Mouse (Mus musculus): ENCODE results near the gene Plod3. TPM values are rescaled to one million over a fixed set of nuclear protein-coding genes. Genes with fewer than 3 reads are reported as not detected.
A peak's percentile ranks its signal among the peaks of the same experiment; 100 is the strongest.

The Plod3 gene
- polyA plus RNA-seq, 1 experiment from 2014 or later: 39.0 TPM

GRCm38 (mm10) chr5:136987934-136988271 lies 1.1 kb downstream of the Plod3 start, which contains the start of gene Znhit1:
TSS of gene Znhit1 (minus strand) at chr5:136988021.
- ATAC-seq (ENCODE audit: low FRiP score): no peak
- Histone ChIP-seq H3K9ac (replicated peaks) (peak within 1 kb of the TSS; percentile 90), H3K4me3 (replicated peaks) (peak within 1 kb of the TSS; percentile 73), H3K27me3 (replicated peaks) (no peaks in the 10 kb centered on the region), H3K36me3 (peaks cover 46% of the 10 kb centered on the region), H3K4me1 (peaks cover 31% of the 10 kb centered on the region), H3K4me2 (peak within 1 kb of the TSS; percentile 74), H3K9me3 (replicated peaks) (no peaks in the 10 kb centered on the region), H3K27ac (replicated peaks) (peak within 1 kb of the TSS; percentile 95)
- 4% methylated on average over 12 of the region's 12 CpGs for WGBS

DNA sequence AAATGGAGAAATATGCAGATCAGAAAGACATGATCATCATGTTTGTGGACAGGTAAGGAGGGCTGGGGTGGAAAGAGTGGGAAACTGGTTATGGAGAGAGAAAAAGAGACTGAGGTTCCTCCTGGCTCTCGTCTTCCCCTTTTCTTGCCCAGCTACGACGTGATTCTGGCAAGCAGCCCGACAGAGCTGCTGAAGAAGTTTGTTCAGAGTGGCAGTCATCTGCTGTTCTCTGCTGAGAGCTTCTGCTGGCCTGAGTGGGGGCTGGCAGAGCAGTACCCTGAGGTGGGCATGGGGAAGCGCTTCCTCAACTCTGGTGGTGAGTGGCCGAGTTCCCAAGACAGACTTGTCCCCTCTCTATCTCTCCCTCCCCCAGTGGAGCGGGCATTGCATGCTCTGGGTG lies 1.6 kb downstream of the Plod3 start:
- no peak for ATAC-seq (ENCODE audit: low FRiP score)
- H3K27me3 ChIP-seq (replicated peaks): no peaks in the 10 kb centered on the region
- peak overlapping the region; percentile 90 for H3K9ac ChIP-seq (replicated peaks)
- peak overlapping the region; percentile 74 for H3K4me2 ChIP-seq
- peak overlapping the region; percentile 95 for H3K27ac ChIP-seq (replicated peaks)
- 64% methylated on average over 7 of the region's 7 CpGs for WGBS
- H3K4me3 ChIP-seq (replicated peaks): peak overlapping the region; percentile 73
- peaks cover 31% of the 10 kb centered on the region for H3K4me1 ChIP-seq
- H3K9me3 ChIP-seq (replicated peaks): no peaks in the 10 kb centered on the region
- H3K36me3 ChIP-seq: peaks cover 51% of the 10 kb centered on the region

DNA sequence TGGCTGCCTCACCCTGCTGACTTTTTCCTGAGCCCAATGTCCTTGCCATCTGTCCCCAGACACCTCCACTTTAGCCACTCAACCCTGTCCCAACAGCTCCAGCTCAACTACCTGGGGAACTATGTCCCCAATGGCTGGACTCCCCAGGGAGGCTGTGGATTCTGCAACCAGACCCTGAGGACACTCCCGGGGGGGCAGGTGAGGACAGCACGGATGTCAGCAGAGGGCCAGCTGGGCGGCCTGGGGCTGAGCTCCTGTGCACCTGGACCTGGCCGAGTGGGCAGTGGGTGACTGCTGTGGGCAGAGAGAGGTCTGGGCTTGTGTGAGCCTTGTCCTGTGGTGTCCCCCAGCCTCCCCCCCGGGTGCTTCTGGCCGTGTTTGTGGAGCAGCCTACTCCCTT lies 3.0 kb downstream of the Plod3 start:
- H3K9ac ChIP-seq (replicated peaks): no peak overlapping the region
- peaks cover 29% of the 10 kb centered on the region for H3K4me1 ChIP-seq
- 94% methylated on average over 6 of the region's 6 CpGs for WGBS
- ATAC-seq (ENCODE audit: low FRiP score): no peak
- H3K27me3 ChIP-seq (replicated peaks): no peaks in the 10 kb centered on the region
- no peak overlapping the region for H3K4me2 ChIP-seq
- H3K27ac ChIP-seq (replicated peaks): no peak overlapping the region
- H3K4me3 ChIP-seq (replicated peaks): no peak overlapping the region
- peaks cover 60% of the 10 kb centered on the region for H3K36me3 ChIP-seq
- H3K9me3 ChIP-seq (replicated peaks): no peaks in the 10 kb centered on the region

DNA sequence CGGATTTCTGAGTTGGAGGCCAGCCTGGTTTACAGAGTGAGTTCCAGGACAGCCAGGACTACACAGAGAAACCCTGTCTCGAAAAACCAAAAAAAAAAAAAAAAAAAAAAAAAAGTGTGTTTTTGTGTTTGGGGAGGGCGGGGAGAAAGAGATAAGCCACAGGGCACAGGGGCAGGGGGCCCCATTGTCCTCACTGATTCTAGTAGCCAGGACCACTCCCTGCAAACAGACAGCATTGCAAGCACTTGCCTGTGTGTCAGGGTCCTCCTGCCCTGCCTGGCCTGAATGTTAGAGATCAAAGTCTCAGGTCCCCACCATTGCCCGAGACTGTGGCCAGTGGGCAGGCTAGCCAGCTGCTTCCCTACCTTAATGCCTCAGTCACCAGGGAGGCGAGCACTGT lies 12.6 kb downstream of the Plod3 start:
- H3K27me3 ChIP-seq (replicated peaks): no peaks in the 10 kb centered on the region
- H3K27ac ChIP-seq (replicated peaks): no peak overlapping the region
- H3K9ac ChIP-seq (replicated peaks): no peak overlapping the region
- H3K4me1 ChIP-seq: no peaks in the 10 kb centered on the region
- H3K4me2 ChIP-seq: no peak overlapping the region
- WGBS: 67% methylated on average over 5 of the region's 5 CpGs
- no peaks in the 10 kb centered on the region for H3K9me3 ChIP-seq (replicated peaks)
- peaks cover 20% of the 10 kb centered on the region for H3K36me3 ChIP-seq
- no peak for ATAC-seq (ENCODE audit: low FRiP score)
- no peak overlapping the region for H3K4me3 ChIP-seq (replicated peaks)

DNA sequence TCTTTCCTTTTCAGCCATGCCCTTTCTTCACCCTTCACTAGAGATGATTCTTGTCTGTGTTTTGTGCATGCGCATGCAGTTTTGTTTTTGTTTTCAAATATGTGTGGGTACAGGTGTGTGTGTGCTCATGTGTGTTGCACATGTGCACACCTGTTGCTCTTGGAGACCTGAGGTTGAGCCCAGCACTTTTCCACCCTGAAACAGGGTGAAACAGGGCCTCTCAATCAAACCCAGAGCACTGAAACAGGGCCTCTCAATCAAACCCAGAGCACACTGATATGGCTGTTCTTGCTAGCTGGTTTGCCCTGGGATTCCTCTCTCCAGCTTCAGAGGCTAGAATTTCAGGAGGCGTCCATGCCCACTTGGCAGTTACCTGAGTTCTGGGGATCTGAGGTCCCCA lies 13.8 kb downstream of the Plod3 start:
- Histone ChIP-seq H3K9ac (replicated peaks) (no peak overlapping the region), H3K4me1 (no peaks in the 10 kb centered on the region), H3K4me2 (no peak overlapping the region), H3K36me3 (peaks cover 8% of the 10 kb centered on the region), H3K27me3 (replicated peaks) (no peaks in the 10 kb centered on the region), H3K9me3 (replicated peaks) (no peaks in the 10 kb centered on the region), H3K4me3 (replicated peaks) (no peak overlapping the region), H3K27ac (replicated peaks) (no peak overlapping the region)
- 89% methylated on average over 2 of the region's 2 CpGs for WGBS
- no peak for ATAC-seq (ENCODE audit: low FRiP score)

- H3K36me3 ChIP-seq: no peaks in the 10 kb centered on the region
- no peaks in the 10 kb centered on the region for H3K4me1 ChIP-seq
- WGBS: 70% methylated on average over 8 of the region's 8 CpGs
- no peak overlapping the region for H3K4me2 ChIP-seq
- H3K9ac ChIP-seq (replicated peaks): no peak overlapping the region
- ATAC-seq (ENCODE audit: low FRiP score): no peak
- no peak overlapping the region for H3K27ac ChIP-seq (replicated peaks)
- H3K9me3 ChIP-seq (replicated peaks): no peaks in the 10 kb centered on the region
- no peaks in the 10 kb centered on the region for H3K27me3 ChIP-seq (replicated peaks)
- no peak overlapping the region for H3K4me3 ChIP-seq (replicated peaks)
Measured at GRCm38 (mm10) chr5:137007276-137007675, 20.5 kb downstream of the Plod3 start.

- Histone ChIP-seq H3K36me3 (no peaks in the 10 kb centered on the region), H3K4me3 (replicated peaks) (no peak overlapping the region), H3K9ac (replicated peaks) (no peak overlapping the region), H3K27ac (replicated peaks) (no peak overlapping the region), H3K4me1 (no peaks in the 10 kb centered on the region), H3K9me3 (replicated peaks) (no peaks in the 10 kb centered on the region), H3K4me2 (no peak overlapping the region), H3K27me3 (replicated peaks) (no peaks in the 10 kb centered on the region)
- 38% methylated on average over 3 of the region's 3 CpGs for WGBS
- ATAC-seq (ENCODE audit: low FRiP score): no peak
Measured at GRCm38 (mm10) chr5:137009988-137010387, 23.2 kb downstream of the Plod3 start.

DNA sequence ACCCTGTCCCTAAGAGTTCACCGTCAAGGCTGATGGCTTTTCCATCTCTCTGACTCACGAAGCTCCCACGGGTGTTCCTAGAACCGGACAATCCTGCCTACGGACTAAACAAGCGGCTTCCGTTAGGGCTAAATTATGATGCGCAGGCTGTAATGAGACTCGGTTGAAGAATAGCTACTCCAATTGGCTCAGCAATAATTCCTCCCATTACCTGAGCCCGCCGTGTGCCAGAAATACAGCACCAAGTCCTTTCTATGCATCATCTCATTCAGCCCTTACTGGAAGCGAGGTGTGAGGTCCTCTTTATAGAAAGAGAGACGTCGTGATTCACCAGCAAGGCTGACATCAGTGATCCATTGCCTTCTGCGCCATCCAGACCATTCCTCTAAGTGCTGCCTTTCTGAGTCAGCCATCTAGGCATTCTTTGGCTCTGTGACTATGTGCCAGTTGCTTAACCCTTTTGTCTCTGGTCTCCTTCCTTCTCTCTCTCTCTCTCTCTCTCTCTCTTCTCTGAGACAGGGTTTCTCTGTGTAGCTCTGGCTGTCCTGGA lies 25.7 kb downstream of the Plod3 start:
- no peak for ATAC-seq (ENCODE audit: low FRiP score)
- no peaks in the 10 kb centered on the region for H3K9me3 ChIP-seq (replicated peaks)
- H3K9ac ChIP-seq (replicated peaks): no peak overlapping the region
- WGBS: 71% methylated on average over 15 of the region's 15 CpGs
- H3K36me3 ChIP-seq: no peaks in the 10 kb centered on the region
- H3K4me1 ChIP-seq: no peaks in the 10 kb centered on the region
- H3K4me3 ChIP-seq (replicated peaks): no peak overlapping the region
- H3K4me2 ChIP-seq: no peak overlapping the region
- no peaks in the 10 kb centered on the region for H3K27me3 ChIP-seq (replicated peaks)
- no peak overlapping the region for H3K27ac ChIP-seq (replicated peaks)

GRCm38 (mm10) chr5:137015913-137016312 lies 29.1 kb downstream of the Plod3 start:
- Histone ChIP-seq H3K4me3 (replicated peaks) (no peak overlapping the region), H3K4me2 (no peak overlapping the region), H3K9ac (replicated peaks) (no peak overlapping the region), H3K9me3 (replicated peaks) (no peaks in the 10 kb centered on the region), H3K36me3 (no peaks in the 10 kb centered on the region), H3K27ac (replicated peaks) (no peak overlapping the region), H3K27me3 (replicated peaks) (no peaks in the 10 kb centered on the region; the same call in 1 of the 2 replicates), H3K4me1 (no peaks in the 10 kb centered on the region)
- ATAC-seq (ENCODE audit: low FRiP score): no peak
- 87% methylated on average over 3 of the region's 3 CpGs for WGBS

DNA sequence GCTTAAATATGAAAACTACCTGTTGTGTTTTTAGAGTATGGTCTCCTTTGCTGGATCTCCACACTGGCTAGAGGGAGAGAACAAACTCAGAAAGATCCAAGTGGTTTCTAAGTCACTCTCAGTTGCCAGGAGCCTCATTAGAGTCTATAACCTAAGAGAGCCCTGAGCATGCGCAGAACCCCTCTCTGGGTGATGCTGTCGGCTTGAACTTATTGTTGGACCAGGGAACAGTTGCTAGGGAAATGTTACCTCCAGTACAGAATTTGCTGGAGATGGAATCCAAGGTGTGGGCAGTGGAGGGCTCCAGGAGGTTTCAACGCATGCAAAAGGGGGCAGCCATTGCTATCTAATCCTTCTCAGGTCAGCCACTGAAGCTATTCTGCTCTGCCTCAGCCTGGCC lies 37.5 kb downstream of the Plod3 start:
- peaks cover 17% of the 10 kb centered on the region for H3K4me1 ChIP-seq
- no peak overlapping the region for H3K4me3 ChIP-seq (replicated peaks)
- H3K9me3 ChIP-seq (replicated peaks): no peaks in the 10 kb centered on the region
- H3K36me3 ChIP-seq: no peaks in the 10 kb centered on the region
- H3K9ac ChIP-seq (replicated peaks): no peak overlapping the region
- no peak overlapping the region for H3K27ac ChIP-seq (replicated peaks)
- ATAC-seq (ENCODE audit: low FRiP score): no peak
- H3K4me2 ChIP-seq: no peak overlapping the region
- 47% methylated on average over 3 of the region's 3 CpGs for WGBS
- H3K27me3 ChIP-seq (replicated peaks): peaks cover 62% of the 10 kb centered on the region

DNA sequence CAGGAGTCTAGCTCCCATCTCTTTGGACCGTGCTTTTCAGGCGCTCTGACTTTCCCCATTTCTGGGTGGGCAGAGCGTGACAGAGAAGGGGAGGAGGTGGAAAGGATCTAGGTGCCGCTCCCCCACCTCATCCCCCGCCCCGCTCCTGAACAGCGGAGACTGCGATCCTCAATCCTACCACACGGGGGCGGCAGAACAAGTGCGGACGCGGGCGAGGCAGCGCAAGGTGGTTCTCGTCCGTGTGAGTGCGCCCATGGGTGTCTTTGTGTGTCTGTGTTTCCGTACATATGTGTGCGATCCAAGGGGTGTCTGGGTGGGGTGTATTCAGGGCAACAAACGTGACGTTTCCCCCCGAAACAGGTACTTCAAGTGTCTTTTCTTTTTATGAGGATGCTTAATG lies 38.3 kb downstream of the Plod3 start:
- ATAC-seq (ENCODE audit: low FRiP score): no peak
- Histone ChIP-seq H3K36me3 (no peaks in the 10 kb centered on the region), H3K27me3 (replicated peaks) (peaks cover 68% of the 10 kb centered on the region), H3K27ac (replicated peaks) (no peak overlapping the region), H3K4me1 (peaks cover 24% of the 10 kb centered on the region), H3K4me3 (replicated peaks) (peak overlapping the region; percentile 29), H3K4me2 (peak overlapping the region; percentile 55), H3K9ac (replicated peaks) (no peak overlapping the region), H3K9me3 (replicated peaks) (no peaks in the 10 kb centered on the region)
- WGBS: 0% methylated on average over 23 of the region's 23 CpGs

- WGBS: 34% methylated on average over 4 of the region's 4 CpGs
- H3K9me3 ChIP-seq (replicated peaks): no peaks in the 10 kb centered on the region
- H3K4me2 ChIP-seq: peak within 1 kb of the TSS; percentile 55
- H3K9ac ChIP-seq (replicated peaks): no peak within 1 kb of the TSS
- no peak within 1 kb of the TSS for H3K27ac ChIP-seq (replicated peaks)
- H3K4me3 ChIP-seq (replicated peaks): peak within 1 kb of the TSS; percentile 29
- peaks cover 76% of the 10 kb centered on the region for H3K27me3 ChIP-seq (replicated peaks)
- no peaks in the 10 kb centered on the region for H3K36me3 ChIP-seq
- ATAC-seq (ENCODE audit: low FRiP score): no peak
- peaks cover 33% of the 10 kb centered on the region for H3K4me1 ChIP-seq
Measured at GRCm38 (mm10) chr5:137026092-137026491, 39.3 kb downstream of the Plod3 start, which contains the start of gene Vgf. TSS of gene Vgf (plus strand) at chr5:137026392.

All from neural tube, embryonic 15.5 days (tissue).